Mouse (Mus musculus): ENCODE measurements around the gene Arid2. TPM values are rescaled to one million over a fixed set of nuclear protein-coding genes. Genes with fewer than 3 reads are reported as not detected.
"Not testable (repeated sequence)": the region's sequence is repeated elsewhere in the genome, so short reads cannot be mapped to it uniquely, and the experiment has no call there.

The Arid2 gene
- polyA plus RNA-seq, 1 experiment from 2014 or later: 17.8 TPM

- H3K27me3 ChIP-seq (ENCODE audit: control insufficient read depth, insufficient read depth, low read depth, low read length); H3K4me2 ChIP-seq (ENCODE audit: low read length); H3K9me3 ChIP-seq (replicated peaks; ENCODE audit: control insufficient read depth, low read length, poor library complexity, severe bottlenecking); H3K9ac ChIP-seq (ENCODE audit: low read depth, low read length); H3K27ac ChIP-seq (ENCODE audit: low read length); H3K4me3 ChIP-seq (ENCODE audit: low read depth, low read length); H3K4me1 ChIP-seq (ENCODE audit: control insufficient read depth, insufficient read depth, low read length); H3K36me3 ChIP-seq (ENCODE audit: control insufficient read depth, insufficient read depth, low read length); ATAC-seq: not testable (repeated sequence)
- WGBS: 95% methylated on average over 3 of the region's 4 CpGs
These were observed 41.4 kb downstream of the Arid2 start for GRCm38 (mm10) chr15:96328722-96329121.

- 89% methylated on average over 3 of the region's 3 CpGs for WGBS
- no peak overlapping the region for H3K4me3 ChIP-seq (ENCODE audit: low read depth, low read length)
These were observed 43.2 kb downstream of the Arid2 start for GRCm38 (mm10) chr15:96330536-96330935.

GRCm38 (mm10) chr15:96332468-96333213 is 45.3 kb downstream of the Arid2 start:
- H3K27ac ChIP-seq (ENCODE audit: low read length): no peak overlapping the region
- H3K27me3 ChIP-seq (ENCODE audit: control insufficient read depth, insufficient read depth, low read depth, low read length): no peaks in the 10 kb centered on the region
- ATAC-seq: no peak

More at GRCm38 (mm10) chr15:96330536-96330935, 43.2 kb downstream of the Arid2 start:
- H3K4me1 ChIP-seq (ENCODE audit: control insufficient read depth, insufficient read depth, low read length): peaks cover 9% of the 10 kb centered on the region; the same call in 1 of the 2 replicates
- no peaks in the 10 kb centered on the region for H3K27me3 ChIP-seq (ENCODE audit: control insufficient read depth, insufficient read depth, low read depth, low read length)
- no peaks in the 10 kb centered on the region for H3K36me3 ChIP-seq (ENCODE audit: control insufficient read depth, insufficient read depth, low read length)
- no peak overlapping the region for H3K9ac ChIP-seq (ENCODE audit: low read depth, low read length)
- H3K4me2 ChIP-seq (ENCODE audit: low read length): no peak overlapping the region
- no peak overlapping the region for H3K27ac ChIP-seq (ENCODE audit: low read length)
- H3K9me3 ChIP-seq (replicated peaks; ENCODE audit: control insufficient read depth, low read length, poor library complexity, severe bottlenecking): no peaks in the 10 kb centered on the region
- no peak for ATAC-seq

GRCm38 (mm10) chr15:96333350-96333749 is 46.0 kb downstream of the Arid2 start:
- Histone ChIP-seq H3K9me3 (replicated peaks; ENCODE audit: control insufficient read depth, low read length, poor library complexity, severe bottlenecking) (no peaks in the 10 kb centered on the region), H3K4me3 (ENCODE audit: low read depth, low read length) (no peak overlapping the region), H3K27me3 (ENCODE audit: control insufficient read depth, insufficient read depth, low read depth, low read length) (no peaks in the 10 kb centered on the region), H3K27ac (ENCODE audit: low read length) (no peak overlapping the region), H3K9ac (ENCODE audit: low read depth, low read length) (no peak overlapping the region), H3K4me1 (ENCODE audit: control insufficient read depth, insufficient read depth, low read length) (peaks cover 9% of the 10 kb centered on the region; the same call in 1 of the 2 replicates), H3K4me2 (ENCODE audit: low read length) (no peak overlapping the region), H3K36me3 (ENCODE audit: control insufficient read depth, insufficient read depth, low read length) (no peaks in the 10 kb centered on the region)
- ATAC-seq: no peak
- WGBS: 62% methylated on average over 5 of the region's 5 CpGs

More at GRCm38 (mm10) chr15:96332468-96333213, 45.3 kb downstream of the Arid2 start:
- Histone ChIP-seq H3K4me3 (ENCODE audit: low read depth, low read length) (no peak overlapping the region), H3K9me3 (replicated peaks; ENCODE audit: control insufficient read depth, low read length, poor library complexity, severe bottlenecking) (no peaks in the 10 kb centered on the region), H3K4me2 (ENCODE audit: low read length) (no peak overlapping the region), H3K4me1 (ENCODE audit: control insufficient read depth, insufficient read depth, low read length) (peaks cover 9% of the 10 kb centered on the region; the same call in 1 of the 2 replicates), H3K9ac (ENCODE audit: low read depth, low read length) (no peak overlapping the region), H3K36me3 (ENCODE audit: control insufficient read depth, insufficient read depth, low read length) (no peaks in the 10 kb centered on the region)
- WGBS: 73% methylated on average over 9 of the region's 9 CpGs

- H3K36me3 ChIP-seq (ENCODE audit: control insufficient read depth, insufficient read depth, low read length): no peaks in the 10 kb centered on the region
- ATAC-seq: no peak
- WGBS: 89% methylated on average over 2 of the region's 2 CpGs
These were observed 53.6 kb downstream of the Arid2 start for GRCm38 (mm10) chr15:96340924-96341323.

GRCm38 (mm10) chr15:96342097-96342496 is 54.8 kb downstream of the Arid2 start:
- ATAC-seq: no peak
- H3K4me2 ChIP-seq (ENCODE audit: low read length): no peak overlapping the region
- WGBS: 96% methylated on average over 8 of the region's 8 CpGs
- no peaks in the 10 kb centered on the region for H3K9me3 ChIP-seq (replicated peaks; ENCODE audit: control insufficient read depth, low read length, poor library complexity, severe bottlenecking)
- no peaks in the 10 kb centered on the region for H3K36me3 ChIP-seq (ENCODE audit: control insufficient read depth, insufficient read depth, low read length)
- H3K27me3 ChIP-seq (ENCODE audit: control insufficient read depth, insufficient read depth, low read depth, low read length): no peaks in the 10 kb centered on the region
- no peak overlapping the region for H3K9ac ChIP-seq (ENCODE audit: low read depth, low read length)
- H3K27ac ChIP-seq (ENCODE audit: low read length): no peak overlapping the region
- no peaks in the 10 kb centered on the region for H3K4me1 ChIP-seq (ENCODE audit: control insufficient read depth, insufficient read depth, low read length)
- H3K4me3 ChIP-seq (ENCODE audit: low read depth, low read length): no peak overlapping the region

More at GRCm38 (mm10) chr15:96340924-96341323, 53.6 kb downstream of the Arid2 start:
- no peak overlapping the region for H3K4me2 ChIP-seq (ENCODE audit: low read length)
- no peaks in the 10 kb centered on the region for H3K27me3 ChIP-seq (ENCODE audit: control insufficient read depth, insufficient read depth, low read depth, low read length)
- no peak overlapping the region for H3K4me3 ChIP-seq (ENCODE audit: low read depth, low read length)
- H3K27ac ChIP-seq (ENCODE audit: low read length): no peak overlapping the region
- no peak overlapping the region for H3K9ac ChIP-seq (ENCODE audit: low read depth, low read length)
- H3K9me3 ChIP-seq (replicated peaks; ENCODE audit: control insufficient read depth, low read length, poor library complexity, severe bottlenecking): no peaks in the 10 kb centered on the region
- no peaks in the 10 kb centered on the region for H3K4me1 ChIP-seq (ENCODE audit: control insufficient read depth, insufficient read depth, low read length)

GRCm38 (mm10) chr15:96342871-96343270 is 55.6 kb downstream of the Arid2 start:
- Histone ChIP-seq H3K4me2 (ENCODE audit: low read length) (no peak overlapping the region), H3K27ac (ENCODE audit: low read length) (no peak overlapping the region), H3K4me3 (ENCODE audit: low read depth, low read length) (no peak overlapping the region), H3K36me3 (ENCODE audit: control insufficient read depth, insufficient read depth, low read length) (no peaks in the 10 kb centered on the region), H3K27me3 (ENCODE audit: control insufficient read depth, insufficient read depth, low read depth, low read length) (no peaks in the 10 kb centered on the region), H3K4me1 (ENCODE audit: control insufficient read depth, insufficient read depth, low read length) (no peaks in the 10 kb centered on the region), H3K9me3 (replicated peaks; ENCODE audit: control insufficient read depth, low read length, poor library complexity, severe bottlenecking) (no peaks in the 10 kb centered on the region), H3K9ac (ENCODE audit: low read depth, low read length) (no peak overlapping the region)
- no peak for ATAC-seq
- 88% methylated on average over 3 of the region's 3 CpGs for WGBS

GRCm38 (mm10) chr15:96344591-96345285 is 57.4 kb downstream of the Arid2 start:
- no peaks in the 10 kb centered on the region for H3K36me3 ChIP-seq (ENCODE audit: control insufficient read depth, insufficient read depth, low read length)
- no peaks in the 10 kb centered on the region for H3K27me3 ChIP-seq (ENCODE audit: control insufficient read depth, insufficient read depth, low read depth, low read length)
- H3K4me3 ChIP-seq (ENCODE audit: low read depth, low read length): no peak overlapping the region
- no peak overlapping the region for H3K9ac ChIP-seq (ENCODE audit: low read depth, low read length)
- no peak for ATAC-seq
- WGBS: 62% methylated on average over 6 of the region's 7 CpGs
- no peaks in the 10 kb centered on the region for H3K9me3 ChIP-seq (replicated peaks; ENCODE audit: control insufficient read depth, low read length, poor library complexity, severe bottlenecking)
- H3K27ac ChIP-seq (ENCODE audit: low read length): no peak overlapping the region
- H3K4me2 ChIP-seq (ENCODE audit: low read length): no peak overlapping the region
- H3K4me1 ChIP-seq (ENCODE audit: control insufficient read depth, insufficient read depth, low read length): no peaks in the 10 kb centered on the region

- no peaks in the 10 kb centered on the region for H3K4me1 ChIP-seq (ENCODE audit: control insufficient read depth, insufficient read depth, low read length)
- H3K36me3 ChIP-seq (ENCODE audit: control insufficient read depth, insufficient read depth, low read length): no peaks in the 10 kb centered on the region
- H3K27me3 ChIP-seq (ENCODE audit: control insufficient read depth, insufficient read depth, low read depth, low read length): no peaks in the 10 kb centered on the region
- no peak overlapping the region for H3K4me2 ChIP-seq (ENCODE audit: low read length)
- no peak overlapping the region for H3K4me3 ChIP-seq (ENCODE audit: low read depth, low read length)
- no peak overlapping the region for H3K27ac ChIP-seq (ENCODE audit: low read length)
- WGBS: 96% methylated on average over 6 of the region's 6 CpGs
- no peak for ATAC-seq
- H3K9me3 ChIP-seq (replicated peaks; ENCODE audit: control insufficient read depth, low read length, poor library complexity, severe bottlenecking): no peaks in the 10 kb centered on the region
- H3K9ac ChIP-seq (ENCODE audit: low read depth, low read length): no peak overlapping the region
These were observed 58.1 kb downstream of the Arid2 start for GRCm38 (mm10) chr15:96345312-96345849.

Measured in midbrain, embryonic 16.5 days (tissue).